Mouse (Mus musculus) liver, adult 2 months (tissue): ENCODE measurements at regions not wholly inside any gene's neighbourhood (a gene's known extent, or its start where the extent isn't known, plus 50 kb on each side); places are given as distances from the start of the nearest gene placed in this dataset.

ENCODE experiments used
- DNase-seq: peaks from one replicate; pipeline ENCODE4 v3.0.0-alpha.2; 2011; ENCODE audit warnings: low read depth, low spot score; ENCODE audit errors: extremely low read depth
- H3K27ac ChIP-seq: fragments of 200-500 bp; replicated peaks from 2 replicates; pipeline ENCODE4 v1.5.1; 2012; ENCODE audit warnings: low read depth, mild to moderate bottlenecking, control low read depth, inconsistent platforms, low read length; ENCODE audit not compliant: insufficient read depth
- H3K27me3 ChIP-seq: fragments of 200-500 bp; 2 replicates; pipeline ENCODE4 v1.6.1; 2012; ENCODE audit warnings: mild to moderate bottlenecking, moderate library complexity, low read length, inconsistent platforms; ENCODE audit not compliant: control insufficient read depth, insufficient read depth
- H3K36me3 ChIP-seq: fragments of 200-500 bp; 2 replicates; pipeline ENCODE4 v1.6.1; 2012; ENCODE audit warnings: low read length, inconsistent platforms; ENCODE audit not compliant: control insufficient read depth, insufficient read depth
- H3K4me1 ChIP-seq: fragments of 200-500 bp; 2 replicates; pipeline ENCODE4 v1.6.1; 2011; ENCODE audit warnings: low read length; ENCODE audit not compliant: control insufficient read depth, insufficient read depth
- H3K4me3 ChIP-seq: fragments of 200-500 bp; 2 replicates; pipeline ENCODE4 v1.5.1; 2011; ENCODE audit warnings: low read depth, mild to moderate bottlenecking, control low read depth, low read length, moderate library complexity; ENCODE audit not compliant: insufficient read depth
- H3K79me2 ChIP-seq: fragments of 200-500 bp; 2 replicates; pipeline ENCODE4 v1.6.1; 2012; ENCODE audit warnings: inconsistent platforms, mild to moderate bottlenecking, low read length, moderate library complexity; ENCODE audit not compliant: control insufficient read depth, insufficient read depth
- H3K9ac ChIP-seq: fragments of 200-500 bp; 2 replicates; pipeline ENCODE4 v1.6.1; 2012; ENCODE audit warnings: low read depth, mild to moderate bottlenecking, control low read depth, inconsistent platforms, low read length
- CTCF ChIP-seq: fragments of 200-500 bp; IDR thresholded peaks from 2 replicates; pipeline ENCODE4 v1.5.1; 2011; ENCODE audit warnings: low read depth, low read length, control low read depth
- POLR2A ChIP-seq: fragments of 200-500 bp; IDR thresholded peaks from 2 replicates; pipeline ENCODE4 v1.6.1; 2011; ENCODE audit warnings: low read length, control low read depth; ENCODE audit not compliant: insufficient read depth; ENCODE audit errors: extremely low read depth
- WGBS: fragments of 180-500 bp; shearing (Covaris S2); methylation state at CpG from one replicate; pipeline ENCODE4 v1.1.7; 2018; 5-methylcytosine and 5-hydroxymethylcytosine counted together

GRCm38 (mm10) chr10:39229233-39229632 is 65.6 kb upstream of the Ccn6 start:
- no peak overlapping the region for H3K9ac ChIP-seq
- no peak for DNase-seq
- H3K79me2 ChIP-seq: no peaks in the 10 kb centered on the region
- H3K27ac ChIP-seq: no peak overlapping the region
- WGBS: 97% methylated on average over 4 of the region's 4 CpGs
- H3K36me3 ChIP-seq: no peaks in the 10 kb centered on the region
- H3K4me3 ChIP-seq: no peak overlapping the region
- H3K4me1 ChIP-seq: no peaks in the 10 kb centered on the region
- TF ChIP-seq POLR2A (no peak), CTCF (no peak)
- no peaks in the 10 kb centered on the region for H3K27me3 ChIP-seq

DNA sequence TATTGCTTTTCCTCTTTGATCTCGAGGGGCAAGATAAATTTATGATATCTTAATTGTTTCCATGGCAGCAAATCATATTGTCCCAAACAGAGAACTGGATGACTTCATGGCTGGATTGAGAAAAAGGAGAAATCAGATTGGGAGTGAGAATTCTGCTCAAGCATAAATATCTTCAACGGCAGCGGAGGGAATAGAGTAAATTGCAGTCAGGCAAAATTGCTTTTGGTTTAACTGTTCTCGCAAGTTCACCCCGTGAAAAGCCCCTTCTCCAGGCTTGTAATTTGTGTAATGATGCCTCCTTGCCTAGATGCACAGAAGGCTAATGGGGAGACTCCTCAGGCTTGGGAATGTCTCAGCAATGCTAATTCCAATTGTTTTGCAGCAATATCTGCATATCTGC is 64.4 kb upstream of the Ccn6 start:
- H3K27me3 ChIP-seq: no peaks in the 10 kb centered on the region
- H3K79me2 ChIP-seq: no peaks in the 10 kb centered on the region
- TF ChIP-seq CTCF: no peak
- no peak for TF ChIP-seq POLR2A
- no peaks in the 10 kb centered on the region for H3K4me1 ChIP-seq
- no peak overlapping the region for H3K4me3 ChIP-seq
- H3K36me3 ChIP-seq: no peaks in the 10 kb centered on the region
- H3K27ac ChIP-seq: no peak overlapping the region
- 71% methylated on average over 5 of the region's 5 CpGs for WGBS
- DNase-seq: no peak
- H3K9ac ChIP-seq: no peak overlapping the region

GRCm38 (mm10) chr10:39227499-39227942 is 63.9 kb upstream of the Ccn6 start:
- WGBS: 59% methylated on average over 13 of the region's 13 CpGs
- no peaks in the 10 kb centered on the region for H3K36me3 ChIP-seq
- no peak overlapping the region for H3K4me3 ChIP-seq
- H3K27ac ChIP-seq: no peak overlapping the region
- no peaks in the 10 kb centered on the region for H3K79me2 ChIP-seq
- DNase-seq: no peak
- no peaks in the 10 kb centered on the region for H3K4me1 ChIP-seq
- TF ChIP-seq CTCF: no peak
- TF ChIP-seq POLR2A: no peak
- H3K27me3 ChIP-seq: no peaks in the 10 kb centered on the region
- no peak overlapping the region for H3K9ac ChIP-seq

GRCm38 (mm10) chr10:39226518-39226917 is 62.9 kb upstream of the Ccn6 start:
- no peak overlapping the region for H3K4me3 ChIP-seq
- no peak for TF ChIP-seq POLR2A
- TF ChIP-seq CTCF: no peak
- WGBS: 78% methylated on average over 2 of the region's 2 CpGs

DNA sequence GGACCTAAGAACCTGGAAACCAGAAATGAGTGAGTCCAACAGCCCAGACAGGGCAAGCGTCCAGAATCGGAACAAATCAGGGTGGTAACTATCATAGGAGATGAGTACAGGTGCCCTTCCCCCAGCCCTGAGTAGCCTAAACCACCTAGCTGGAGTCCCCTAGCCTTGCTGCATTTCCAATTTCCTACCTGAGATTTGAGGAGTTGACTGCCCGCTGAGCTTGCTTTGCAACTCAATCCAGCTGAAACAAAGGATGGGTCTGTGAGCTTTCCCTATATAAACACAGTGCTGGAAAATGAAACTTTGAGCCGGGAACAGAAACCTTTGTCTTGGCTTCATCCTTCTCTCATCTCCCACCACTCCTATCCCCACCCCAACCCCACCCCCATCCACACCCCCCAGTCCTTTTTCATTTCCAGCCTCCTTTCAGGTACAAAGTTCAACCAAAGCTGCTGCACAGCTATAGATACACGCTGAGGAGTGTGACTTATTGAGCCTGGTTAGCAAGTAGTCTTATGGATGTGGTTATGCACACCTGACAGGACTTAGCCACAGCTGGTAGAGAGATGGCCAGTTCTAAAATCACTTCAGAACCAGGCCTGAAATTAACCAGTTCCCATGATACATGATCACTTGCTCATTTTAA is 61.0 kb upstream of the Ccn6 start:
- Histone ChIP-seq H3K9ac (no peak overlapping the region), H3K36me3 (no peaks in the 10 kb centered on the region), H3K27me3 (no peaks in the 10 kb centered on the region), H3K79me2 (no peaks in the 10 kb centered on the region), H3K4me3 (no peak overlapping the region), H3K27ac (no peak overlapping the region), H3K4me1 (no peaks in the 10 kb centered on the region)
- TF ChIP-seq POLR2A (no peak), CTCF (no peak)
- 56% methylated on average over 5 of the region's 5 CpGs for WGBS
- DNase-seq: no peak

More at GRCm38 (mm10) chr10:39226518-39226917, 62.9 kb upstream of the Ccn6 start:
- Histone ChIP-seq H3K9ac (no peak overlapping the region), H3K4me1 (no peaks in the 10 kb centered on the region), H3K79me2 (no peaks in the 10 kb centered on the region), H3K27ac (no peak overlapping the region), H3K27me3 (no peaks in the 10 kb centered on the region), H3K36me3 (no peaks in the 10 kb centered on the region)
- no peak for DNase-seq

GRCm38 (mm10) chr10:39221028-39221427 is 57.4 kb upstream of the Ccn6 start:
- Histone ChIP-seq H3K9ac (no peak overlapping the region), H3K36me3 (no peaks in the 10 kb centered on the region), H3K27ac (no peak overlapping the region), H3K27me3 (no peaks in the 10 kb centered on the region), H3K4me3 (no peak overlapping the region), H3K4me1 (no peaks in the 10 kb centered on the region), H3K79me2 (no peaks in the 10 kb centered on the region)
- no peak for DNase-seq
- TF ChIP-seq POLR2A (no peak), CTCF (no peak)
- 96% methylated on average over 2 of the region's 2 CpGs for WGBS
